Comparison of ENCODE assay signal across 1 mouse cellular context in genomic region chr2:153724424-153724823, GRCm38 (mm10).
TF ChIP-seq lines count a peak whose summit lies in the region.

No protein-coding gene starts in this region.

TF ChIP-seq in MEL, 35 proteins besides CTCF, POLR2A, EP300 and RAD21 (continued from another document):
- peak; percentile 27; the same call in 1 of the 2 replicates for TF ChIP-seq TBP (IDR thresholded peaks at IDR 0.05; ENCODE audit: low read depth, low read length)
- TF ChIP-seq MAX (IDR thresholded peaks at IDR 0.05; ENCODE audit: low read length): no peak
- TF ChIP-seq NELFE (IDR thresholded peaks at IDR 0.05; ENCODE audit: low read depth, low read length): no peak
- no peak for TF ChIP-seq NRF1 (IDR thresholded peaks at IDR 0.05; ENCODE audit: insufficient read depth, low read depth, low read length, poor library complexity, severe bottlenecking)
- peak; percentile 40; the same call in 1 of the 2 replicates for TF ChIP-seq SIN3A (IDR thresholded peaks at IDR 0.05; ENCODE audit: low read length)
- 0 out of 2 replicates have a peak, but pooled peaks have one; percentile 25 for TF ChIP-seq RCOR1 (IDR thresholded peaks at IDR 0.05; ENCODE audit: low read depth, low read length)
- TF ChIP-seq USF2 (IDR thresholded peaks at IDR 0.05; ENCODE audit: borderline replicate concordance in 1 of 2, insufficient read depth in 1 of 2, low read depth in 1 of 2, low read length in 2 of 2): no peak
- peak; percentile 66; the same call in 1 of the 2 replicates for TF ChIP-seq ETS1 (IDR thresholded peaks at IDR 0.05; ENCODE audit: low read depth, low read length)
- TF ChIP-seq SMC3 (IDR thresholded peaks at IDR 0.05; ENCODE audit: low read depth, low read length): no peak
- no peak for TF ChIP-seq POLR2AphosphoS2 (IDR thresholded peaks at IDR 0.05; ENCODE audit: low read length)
- no peak for TF ChIP-seq MEF2A (IDR thresholded peaks at IDR 0.05; ENCODE audit: extremely low read depth, insufficient replicate concordance, low read depth, low read length, poor library complexity, severe bottlenecking)
- TF ChIP-seq ZKSCAN1 (IDR thresholded peaks at IDR 0.05; ENCODE audit: low read depth, low read length): no peak
- TF ChIP-seq MAFK (IDR thresholded peaks at IDR 0.05; ENCODE audit: borderline replicate concordance, low read depth, low read length): no peak
- no peak for TF ChIP-seq KAT2A (conservative IDR thresholded peaks at IDR 0.05; ENCODE audit: low read depth, low read length)
- no peak for TF ChIP-seq E2F4 (IDR thresholded peaks at IDR 0.05; ENCODE audit: borderline replicate concordance, low read depth, low read length)
- TF ChIP-seq CHD2 (IDR thresholded peaks at IDR 0.05; ENCODE audit: low read length): no peak
- TF ChIP-seq MAZ (IDR thresholded peaks at IDR 0.05; ENCODE audit: low read depth, low read length): no peak
- no peak for TF ChIP-seq ZMIZ1 (IDR thresholded peaks at IDR 0.05; ENCODE audit: low read depth, low read length)
- TF ChIP-seq GATA1 (IDR thresholded peaks at IDR 0.05; ENCODE audit: low read depth, low read length): peak; percentile 88
- TF ChIP-seq MYB (IDR thresholded peaks at IDR 0.05; ENCODE audit: low read depth, low read length): no peak
- TF ChIP-seq TCF12 (IDR thresholded peaks at IDR 0.05; ENCODE audit: low read depth, low read length): 0 out of 2 replicates have a peak, but pooled peaks have one; percentile 19
- TF ChIP-seq UBTF (IDR thresholded peaks at IDR 0.05; ENCODE audit: borderline replicate concordance, insufficient read depth, low read depth, low read length): no peak
- TF ChIP-seq GABPA (IDR thresholded peaks at IDR 0.05; ENCODE audit: low read depth, low read length): no peak
- no peak for TF ChIP-seq USF1 (IDR thresholded peaks at IDR 0.05; ENCODE audit: low read depth, low read length)
- no peak for TF ChIP-seq HCFC1 (IDR thresholded peaks at IDR 0.05; ENCODE audit: low read depth, low read length)
- no peak for TF ChIP-seq POLR2AphosphoS5 (IDR thresholded peaks at IDR 0.05; ENCODE audit: borderline replicate concordance, low read depth, low read length)
- TF ChIP-seq TAL1 (IDR thresholded peaks at IDR 0.05; ENCODE audit: low read length): peak; percentile 66
- TF ChIP-seq JUND (IDR thresholded peaks at IDR 0.05; ENCODE audit: low read depth, low read length): no peak
- no peak for TF ChIP-seq MXI1 (IDR thresholded peaks at IDR 0.05; ENCODE audit: low read depth, low read length)
- TF ChIP-seq ELF1 (IDR thresholded peaks at IDR 0.05; ENCODE audit: low read depth, low read length): no peak
